Mouse (Mus musculus) frontal cortex, postnatal 14 days (tissue): Measurements from ENCODE around the gene Lurap1.

Experiments
- DNase-seq, 2 experiments: peaks; one replicate each; pipeline ENCODE4 v3.0.0; 2022; ENCODE audit warnings: low spot score in 2 of 2

Gene Lurap1

DNA sequence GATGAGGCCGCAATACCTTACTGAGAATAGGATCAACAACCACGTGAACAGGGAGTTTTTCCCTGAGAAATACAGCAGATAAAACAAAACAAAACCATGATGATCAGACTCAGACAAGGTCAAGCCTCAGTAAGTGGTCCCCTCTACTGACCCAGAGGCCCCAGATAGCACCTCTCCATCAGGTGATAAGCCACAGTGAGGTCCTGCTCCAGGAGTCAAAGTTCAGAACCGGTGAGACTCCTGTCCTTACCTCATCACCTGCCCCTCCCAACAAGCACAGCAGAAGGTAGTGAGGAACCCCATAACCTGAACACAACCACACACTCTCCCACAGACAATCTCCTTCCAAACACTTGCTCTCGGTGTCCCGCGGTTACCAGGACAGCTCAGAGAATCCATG is 40.4 kb downstream of the Lurap1 start:
- DNase-seq, result no peak

DNA sequence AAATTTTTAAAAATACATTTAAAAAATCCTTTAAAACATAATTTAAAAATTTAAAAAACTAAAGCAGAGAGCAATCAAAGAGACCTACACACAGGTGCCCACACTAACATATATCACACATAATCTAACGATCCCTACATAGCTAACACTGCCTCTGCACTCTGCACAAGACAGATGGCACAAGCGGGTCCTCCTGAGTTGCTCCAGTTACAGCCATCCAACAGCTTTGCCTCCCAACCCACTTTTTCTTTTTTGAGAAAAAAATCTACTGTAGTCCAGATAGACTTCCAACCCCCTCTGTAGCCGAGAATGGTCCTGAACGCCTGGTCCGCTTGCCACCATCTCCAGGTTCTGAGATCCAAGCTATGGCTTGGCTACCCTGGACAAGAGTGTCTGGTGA is 45.9 kb downstream of the Lurap1 start:
- DNase-seq, result no peak

DNA sequence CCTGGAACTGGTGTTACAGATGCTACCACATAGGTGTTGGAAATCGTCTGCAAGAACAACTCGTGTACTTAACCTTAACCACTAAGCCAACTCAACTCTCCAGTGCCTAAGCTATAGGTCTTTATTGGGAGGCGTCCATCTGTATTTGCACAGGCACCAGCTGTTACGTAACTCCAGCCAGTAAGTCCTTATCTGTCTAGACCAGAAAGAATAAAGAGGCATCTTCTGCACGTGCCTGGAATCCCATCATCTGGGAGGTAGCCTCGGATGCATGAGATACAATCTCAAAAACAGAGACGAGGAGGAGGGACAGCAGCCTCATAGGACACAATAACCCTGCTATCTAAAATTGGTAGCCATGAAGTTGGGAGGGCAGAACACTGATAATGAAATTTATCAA is 50.2 kb downstream of the Lurap1 start:
- DNase-seq, result no peak

DNA sequence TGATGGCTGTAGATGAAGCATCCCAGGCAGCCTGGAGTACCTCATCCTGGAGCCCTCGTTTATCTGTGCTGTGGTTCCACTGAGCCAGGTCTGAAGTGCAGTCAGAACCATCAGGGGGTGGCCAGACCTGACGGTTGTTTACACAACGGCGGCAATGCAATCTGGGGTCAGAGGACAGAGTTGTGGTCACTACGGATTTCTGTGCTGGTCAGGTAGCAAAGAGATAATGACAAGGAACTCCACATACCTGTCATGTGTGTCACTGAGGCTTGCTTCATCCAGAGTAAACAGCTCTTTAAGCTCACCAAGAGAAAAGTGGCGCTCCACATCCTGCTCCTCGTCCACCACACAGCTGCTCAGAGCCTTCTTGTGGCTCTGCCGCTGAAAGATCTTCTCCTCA is 53.9 kb downstream of the Lurap1 start:
- no peak for DNase-seq

DNA sequence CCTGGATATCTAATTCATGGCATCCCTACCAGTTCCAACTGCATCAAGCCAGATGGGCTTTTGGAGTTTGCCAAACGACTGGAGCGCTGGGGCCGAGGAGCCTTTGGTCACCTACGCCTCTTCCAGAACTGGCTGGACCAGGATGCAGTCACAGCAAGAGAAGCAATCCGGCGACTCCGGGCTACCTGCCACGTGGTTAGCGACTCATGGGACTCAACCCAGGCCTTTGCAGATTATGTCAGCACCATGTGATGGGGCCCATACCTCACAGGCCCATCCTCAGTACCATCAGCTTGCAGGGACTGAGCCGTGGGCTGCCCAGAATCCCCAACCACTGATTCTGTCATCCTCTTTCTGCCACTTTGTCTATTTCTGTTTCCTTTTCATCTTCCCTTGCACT is 54.8 kb downstream of the Lurap1 start:
- no peak for DNase-seq

DNA sequence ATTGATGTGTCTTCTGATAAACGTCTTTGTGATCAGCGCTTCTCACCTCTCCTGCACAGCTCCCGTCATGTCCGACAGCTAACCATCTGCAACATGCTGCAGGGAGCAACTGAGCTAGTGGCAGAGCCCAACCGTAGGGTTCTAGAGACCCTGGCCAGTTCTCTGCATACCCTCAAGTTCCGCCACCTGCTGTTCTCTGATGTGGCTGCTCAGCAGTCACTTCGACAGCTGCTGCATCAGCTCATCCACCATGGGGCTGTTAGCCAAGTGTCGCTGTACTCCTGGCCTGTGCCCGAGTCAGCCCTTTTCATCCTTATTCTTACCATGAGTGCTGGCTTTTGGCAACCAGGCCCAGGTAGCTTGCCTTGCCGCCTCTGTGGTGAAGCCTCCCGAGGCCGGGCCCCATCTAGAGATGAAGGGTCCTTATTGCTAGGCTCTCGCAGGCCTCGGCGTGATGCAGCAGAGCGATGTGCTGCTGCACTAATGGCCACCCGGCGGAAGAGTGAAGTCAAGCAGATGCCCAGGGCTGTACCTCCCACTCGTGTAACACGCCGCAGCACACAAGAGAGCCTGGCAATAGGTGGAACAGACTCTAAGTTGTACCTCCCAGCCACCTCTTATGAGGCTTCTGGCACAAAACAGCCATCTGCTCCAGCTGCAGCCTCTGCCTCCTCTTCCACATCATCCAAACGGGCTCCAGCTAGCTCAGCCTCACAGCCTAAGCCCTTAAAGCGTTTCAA is 62.5 kb downstream of the Lurap1 start:
- no peak for DNase-seq
